Mouse (Mus musculus): ENCODE measurements around the gene Lamtor2. TPM values are rescaled to one million over a fixed set of nuclear protein-coding genes. Genes with fewer than 3 reads are reported as not detected.

Lamtor2 gene
- polyA plus RNA-seq, 1 experiment from 2014 or later, result 188 TPM

- peak; percentile 84 for ATAC-seq (ENCODE audit: insufficient read depth, low FRiP score)
- Histone ChIP-seq H3K4me3 (replicated peaks; ENCODE audit: low read length) (no peak overlapping the region), H3K9ac (ENCODE audit: low read length) (no peak overlapping the region), H3K4me1 (ENCODE audit: control insufficient read depth, insufficient read depth, low read length) (peaks cover 37% of the 10 kb centered on the region), H3K27me3 (ENCODE audit: control insufficient read depth, insufficient read depth, low read length) (no peaks in the 10 kb centered on the region), H3K9me3 (replicated peaks; ENCODE audit: control insufficient read depth, low read length) (no peaks in the 10 kb centered on the region), H3K4me2 (ENCODE audit: low read depth, low read length) (peak overlapping the region; percentile 10; the same call in 1 of the 2 replicates), H3K27ac (ENCODE audit: low read length) (no peak overlapping the region), H3K36me3 (ENCODE audit: control insufficient read depth, insufficient read depth, low read length) (peaks cover 6% of the 10 kb centered on the region; the same call in 1 of the 2 replicates)
- 30% methylated on average over 17 of the region's 17 CpGs for WGBS
These were observed 26.4 kb downstream of the Lamtor2 start for GRCm38 (mm10) chr3:88526157-88527131.

GRCm38 (mm10) chr3:88525021-88525420, 27.9 kb downstream of the Lamtor2 start:
- no peak overlapping the region for H3K27ac ChIP-seq (ENCODE audit: low read length)
- no peaks in the 10 kb centered on the region for H3K27me3 ChIP-seq (ENCODE audit: control insufficient read depth, insufficient read depth, low read length)
- H3K4me2 ChIP-seq (ENCODE audit: low read depth, low read length), result no peak overlapping the region
- ATAC-seq (ENCODE audit: insufficient read depth, low FRiP score), result no peak
- 0 out of 2 replicates have a peak overlapping the region, but pooled peaks have one; percentile 7 for H3K9ac ChIP-seq (ENCODE audit: low read length)
- H3K9me3 ChIP-seq (replicated peaks; ENCODE audit: control insufficient read depth, low read length), result no peaks in the 10 kb centered on the region
- 85% methylated on average over 5 of the region's 5 CpGs for WGBS
- H3K4me3 ChIP-seq (replicated peaks; ENCODE audit: low read length), result no peak overlapping the region
- H3K4me1 ChIP-seq (ENCODE audit: control insufficient read depth, insufficient read depth, low read length), result peaks cover 31% of the 10 kb centered on the region
- peaks cover 6% of the 10 kb centered on the region; the same call in 1 of the 2 replicates for H3K36me3 ChIP-seq (ENCODE audit: control insufficient read depth, insufficient read depth, low read length)

GRCm38 (mm10) chr3:88523027-88523426, 29.8 kb downstream of the Lamtor2 start:
- peaks cover 18% of the 10 kb centered on the region for H3K4me1 ChIP-seq (ENCODE audit: control insufficient read depth, insufficient read depth, low read length)
- H3K36me3 ChIP-seq (ENCODE audit: control insufficient read depth, insufficient read depth, low read length), result peaks cover 6% of the 10 kb centered on the region; the same call in 1 of the 2 replicates
- no peak overlapping the region for H3K27ac ChIP-seq (ENCODE audit: low read length)
- WGBS, result 83% methylated on average over 8 of the region's 8 CpGs
- ATAC-seq (ENCODE audit: insufficient read depth, low FRiP score), result no peak
- H3K4me2 ChIP-seq (ENCODE audit: low read depth, low read length), result no peak overlapping the region
- no peak overlapping the region for H3K4me3 ChIP-seq (replicated peaks; ENCODE audit: low read length)
- H3K9me3 ChIP-seq (replicated peaks; ENCODE audit: control insufficient read depth, low read length), result no peaks in the 10 kb centered on the region
- H3K27me3 ChIP-seq (ENCODE audit: control insufficient read depth, insufficient read depth, low read length), result no peaks in the 10 kb centered on the region
- no peak overlapping the region for H3K9ac ChIP-seq (ENCODE audit: low read length)

- 31% methylated on average over 9 of the region's 9 CpGs for WGBS
- Histone ChIP-seq H3K4me1 (ENCODE audit: control insufficient read depth, insufficient read depth, low read length) (peaks cover 10% of the 10 kb centered on the region; the same call in 1 of the 2 replicates), H3K4me2 (ENCODE audit: low read depth, low read length) (no peak overlapping the region), H3K9me3 (replicated peaks; ENCODE audit: control insufficient read depth, low read length) (no peaks in the 10 kb centered on the region), H3K36me3 (ENCODE audit: control insufficient read depth, insufficient read depth, low read length) (peaks cover 6% of the 10 kb centered on the region; the same call in 1 of the 2 replicates), H3K4me3 (replicated peaks; ENCODE audit: low read length) (no peak overlapping the region), H3K27me3 (ENCODE audit: control insufficient read depth, insufficient read depth, low read length) (no peaks in the 10 kb centered on the region), H3K9ac (ENCODE audit: low read length) (peak overlapping the region; percentile 26; the same call in 1 of the 2 replicates), H3K27ac (ENCODE audit: low read length) (no peak overlapping the region)
- ATAC-seq (ENCODE audit: insufficient read depth, low FRiP score), result no peak
These were observed 31.0 kb downstream of the Lamtor2 start for GRCm38 (mm10) chr3:88521803-88522331.

- H3K4me2 ChIP-seq (ENCODE audit: low read depth, low read length), result no peak overlapping the region
- 90% methylated on average over 6 of the region's 6 CpGs for WGBS
- H3K36me3 ChIP-seq (ENCODE audit: control insufficient read depth, insufficient read depth, low read length), result peaks cover 6% of the 10 kb centered on the region; the same call in 1 of the 2 replicates
- H3K9ac ChIP-seq (ENCODE audit: low read length), result no peak overlapping the region
- no peak overlapping the region for H3K27ac ChIP-seq (ENCODE audit: low read length)
- H3K27me3 ChIP-seq (ENCODE audit: control insufficient read depth, insufficient read depth, low read length), result no peaks in the 10 kb centered on the region
- no peak overlapping the region for H3K4me3 ChIP-seq (replicated peaks; ENCODE audit: low read length)
- peaks cover 7% of the 10 kb centered on the region; the same call in 1 of the 2 replicates for H3K4me1 ChIP-seq (ENCODE audit: control insufficient read depth, insufficient read depth, low read length)
- H3K9me3 ChIP-seq (replicated peaks; ENCODE audit: control insufficient read depth, low read length), result no peaks in the 10 kb centered on the region
- no peak for ATAC-seq (ENCODE audit: insufficient read depth, low FRiP score)
These were observed 31.7 kb downstream of the Lamtor2 start for GRCm38 (mm10) chr3:88521156-88521555.

- no peak overlapping the region for H3K4me2 ChIP-seq (ENCODE audit: low read depth, low read length)
- 68% methylated on average over 2 of the region's 2 CpGs for WGBS
- no peak overlapping the region for H3K27ac ChIP-seq (ENCODE audit: low read length)
- H3K36me3 ChIP-seq (ENCODE audit: control insufficient read depth, insufficient read depth, low read length), result peaks cover 6% of the 10 kb centered on the region; the same call in 1 of the 2 replicates
- H3K4me1 ChIP-seq (ENCODE audit: control insufficient read depth, insufficient read depth, low read length), result no peaks in the 10 kb centered on the region
- no peaks in the 10 kb centered on the region for H3K9me3 ChIP-seq (replicated peaks; ENCODE audit: control insufficient read depth, low read length)
- H3K4me3 ChIP-seq (replicated peaks; ENCODE audit: low read length), result no peak overlapping the region
- no peaks in the 10 kb centered on the region for H3K27me3 ChIP-seq (ENCODE audit: control insufficient read depth, insufficient read depth, low read length)
- ATAC-seq (ENCODE audit: insufficient read depth, low FRiP score), result no peak
- H3K9ac ChIP-seq (ENCODE audit: low read length), result no peak overlapping the region
These were observed 32.8 kb downstream of the Lamtor2 start for GRCm38 (mm10) chr3:88520078-88520477.

- Histone ChIP-seq H3K27me3 (ENCODE audit: control insufficient read depth, insufficient read depth, low read length) (no peaks in the 10 kb centered on the region), H3K4me1 (ENCODE audit: control insufficient read depth, insufficient read depth, low read length) (peaks cover 14% of the 10 kb centered on the region), H3K36me3 (ENCODE audit: control insufficient read depth, insufficient read depth, low read length) (no peaks in the 10 kb centered on the region), H3K4me3 (replicated peaks; ENCODE audit: low read length) (no peak overlapping the region), H3K9ac (ENCODE audit: low read length) (no peak overlapping the region), H3K27ac (ENCODE audit: low read length) (no peak overlapping the region), H3K9me3 (replicated peaks; ENCODE audit: control insufficient read depth, low read length) (no peaks in the 10 kb centered on the region), H3K4me2 (ENCODE audit: low read depth, low read length) (no peak overlapping the region)
- 87% methylated on average over 4 of the region's 4 CpGs for WGBS
- ATAC-seq (ENCODE audit: insufficient read depth, low FRiP score), result no peak
These were observed 34.5 kb downstream of the Lamtor2 start for GRCm38 (mm10) chr3:88518411-88518810.

GRCm38 (mm10) chr3:88516407-88516806, 36.5 kb downstream of the Lamtor2 start:
- Histone ChIP-seq H3K36me3 (ENCODE audit: control insufficient read depth, insufficient read depth, low read length) (no peaks in the 10 kb centered on the region), H3K27ac (ENCODE audit: low read length) (peak overlapping the region; percentile 67; the same call in 1 of the 2 replicates), H3K4me1 (ENCODE audit: control insufficient read depth, insufficient read depth, low read length) (peaks cover 33% of the 10 kb centered on the region), H3K9ac (ENCODE audit: low read length) (no peak overlapping the region), H3K27me3 (ENCODE audit: control insufficient read depth, insufficient read depth, low read length) (no peaks in the 10 kb centered on the region), H3K9me3 (replicated peaks; ENCODE audit: control insufficient read depth, low read length) (no peaks in the 10 kb centered on the region), H3K4me3 (replicated peaks; ENCODE audit: low read length) (no peak overlapping the region), H3K4me2 (ENCODE audit: low read depth, low read length) (no peak overlapping the region)
- ATAC-seq (ENCODE audit: insufficient read depth, low FRiP score), result no peak
- WGBS, result 65% methylated on average over 2 of the region's 2 CpGs

GRCm38 (mm10) chr3:88515095-88515386, 37.8 kb downstream of the Lamtor2 start:
- peak overlapping the region; percentile 16; the same call in 1 of the 2 replicates for H3K27ac ChIP-seq (ENCODE audit: low read length)
- WGBS, result 85% methylated on average over 2 of the region's 2 CpGs

More at GRCm38 (mm10) chr3:88515095-88515386, 37.8 kb downstream of the Lamtor2 start:
- H3K9me3 ChIP-seq (replicated peaks; ENCODE audit: control insufficient read depth, low read length), result no peaks in the 10 kb centered on the region
- H3K4me1 ChIP-seq (ENCODE audit: control insufficient read depth, insufficient read depth, low read length), result peaks cover 41% of the 10 kb centered on the region
- no peaks in the 10 kb centered on the region for H3K36me3 ChIP-seq (ENCODE audit: control insufficient read depth, insufficient read depth, low read length)
- H3K4me3 ChIP-seq (replicated peaks; ENCODE audit: low read length), result no peak overlapping the region
- no peak for ATAC-seq (ENCODE audit: insufficient read depth, low FRiP score)
- no peak overlapping the region for H3K9ac ChIP-seq (ENCODE audit: low read length)
- H3K27me3 ChIP-seq (ENCODE audit: control insufficient read depth, insufficient read depth, low read length), result no peaks in the 10 kb centered on the region
- H3K4me2 ChIP-seq (ENCODE audit: low read depth, low read length), result no peak overlapping the region

Measured in stomach, embryonic 16.5 days (tissue).